In genomic region chr19:44351756-44352155, GRCm38 (mm10) we compare ENCODE assay signal across 30 mouse cellular contexts. TPM values are rescaled to one million over a fixed set of nuclear protein-coding genes. Genes with fewer than 3 reads are reported as not detected.
"Had no signal": no experiment of that assay in that cellular context is flagged by ENCODE, and none has a peak within 500 bp of the region (broad histone marks: within the 10 kb centered on the region; RNA-seq: fewer than 3 reads in every experiment).

No protein-coding gene starts in this region.

- H3K9me3 ChIP-seq: heart, embryonic 10.5 days; heart, embryonic 13.5 days; heart, embryonic 15.5 days; hindbrain, embryonic 10.5 days; hindbrain, embryonic 12.5 days; hindbrain, embryonic 13.5 days; hindbrain, embryonic 15.5 days; intestine, embryonic 15.5 days; kidney, embryonic 15.5 days had no signal

- DNase-seq: heart, postnatal 10 days; heart, postnatal 14 days; heart, postnatal 36 days; heart, postnatal 4 days; kidney, adult 11 months; kidney, adult 18-20 months; kidney, adult 2 months; kidney, adult 8-10 months; kidney, adult 9 months; kidney, postnatal 10 days; kidney, postnatal 14 days; kidney, postnatal 25 days; kidney, postnatal 36 days; kidney, postnatal 4 days; layer of hippocampus, adult 9-11 months had no signal

- H3K27me3 ChIP-seq: heart, embryonic 12.5 days; heart, embryonic 13.5 days; heart, embryonic 15.5 days; hindbrain, embryonic 12.5 days; hindbrain, embryonic 13.5 days; hindbrain, embryonic 15.5 days; intestine, embryonic 15.5 days; kidney, embryonic 15.5 days had no signal

- H3K9ac ChIP-seq: heart, embryonic 12.5 days; heart, embryonic 13.5 days; heart, embryonic 15.5 days; hindbrain, embryonic 12.5 days; hindbrain, embryonic 13.5 days; hindbrain, embryonic 14.5 days; hindbrain, embryonic 15.5 days; intestine, embryonic 15.5 days; kidney, embryonic 15.5 days had no signal

- H3K4me1 ChIP-seq: heart, embryonic 10.5 days; heart, embryonic 12.5 days; heart, embryonic 13.5 days; heart, embryonic 15.5 days; hindbrain, embryonic 10.5 days; hindbrain, embryonic 12.5 days; hindbrain, embryonic 13.5 days; hindbrain, embryonic 15.5 days; intestine, embryonic 15.5 days had no signal

- H3K4me3 ChIP-seq: heart, embryonic 10.5 days; heart, embryonic 12.5 days; heart, embryonic 13.5 days; heart, embryonic 15.5 days; hindbrain, embryonic 10.5 days; hindbrain, embryonic 12.5 days; hindbrain, embryonic 13.5 days; hindbrain, embryonic 15.5 days; intestine, embryonic 15.5 days; kidney, embryonic 15.5 days; layer of hippocampus, adult 2 months had no signal

- H3K27ac ChIP-seq: heart, embryonic 10.5 days; heart, embryonic 13.5 days; heart, embryonic 15.5 days; hindbrain, embryonic 10.5 days; hindbrain, embryonic 12.5 days; hindbrain, embryonic 13.5 days; hindbrain, embryonic 14.5 days; hindbrain, embryonic 15.5 days; hindbrain, postnatal 0 days; intestine, embryonic 15.5 days; kidney, embryonic 15.5 days; kidney, postnatal 0 days; layer of hippocampus, adult 2 months had no signal

- H3K36me3 ChIP-seq: heart, embryonic 10.5 days; heart, embryonic 12.5 days; heart, embryonic 13.5 days; heart, embryonic 15.5 days; hindbrain, embryonic 10.5 days; hindbrain, embryonic 12.5 days; hindbrain, embryonic 13.5 days; hindbrain, embryonic 15.5 days; intestine, embryonic 15.5 days; kidney, embryonic 15.5 days had no signal

- H3K4me2 ChIP-seq: heart, embryonic 11.5 days; heart, embryonic 12.5 days; heart, embryonic 13.5 days; heart, embryonic 15.5 days; hindbrain, embryonic 12.5 days; hindbrain, embryonic 13.5 days; hindbrain, embryonic 14.5 days; hindbrain, embryonic 15.5 days; intestine, embryonic 15.5 days; kidney, embryonic 15.5 days had no signal

RNA-seq across cellular contexts. Expression of gene Scd4, which starts 18.9 kb away (rescaled TPM):
- polyA plus RNA-seq: hindbrain, embryonic 10.5 days had no signal
